Mouse (Mus musculus) left cerebral cortex, adult 2 months (tissue): ENCODE measurements around the gene Supt3. TPM values are rescaled to one million over a fixed set of nuclear protein-coding genes. Genes with fewer than 3 reads are reported as not detected.

Experiments used
- DNase-seq, 2 experiments: peaks; one replicate each; pipeline ENCODE4 v3.0.0; 2021 to 2022; ENCODE audit warnings: low spot score in 2 of 2, mixed read lengths in 1 of 2; ENCODE audit errors: extremely low spot score in 1 of 2
- H3K27ac ChIP-seq: fragments of 200-600 bp; 2 replicates; pipeline ENCODE4 v1.8.1; 2022
- H3K4me3 ChIP-seq: fragments of 200-600 bp; 2 replicates; pipeline ENCODE4 v1.8.1; 2022
- CTCF ChIP-seq: fragments of 200-600 bp; IDR thresholded peaks from 2 replicates; pipeline ENCODE4 v1.8.1; 2022; ENCODE audit warnings: antibody characterized with exemption, mild to moderate bottlenecking, moderate library complexity
- intact Hi-C: fragments of 180-260 bp; cut with DNase I; formaldehyde crosslinking; loops from one replicate; pipeline ENCODE4 v1.15.1; 2025
- long read RNA-seq, 2 experiments: library from polyadenylated mRNA; stranded (forward); transcript quantifications; one replicate each; pipeline ENCODE4 v2.0.0; 2021; ENCODE audit warnings: borderline mapping rate in 2 of 2
- total RNA-seq, 2 experiments: library from RNA; stranded (reverse); gene quantifications; 2 replicates each; pipeline ENCODE4 v1.2.3; 2021

Gene Supt3
- 10 to 100 TPM; 11.0 to 14.3 TPM for total RNA-seq
- long read RNA-seq, experiment 1, partial matches to known transcripts, result 0 of 6 reads
- long read RNA-seq, experiment 1, other reads (novel, unspliced or antisense), result 2 of 6 reads
- long read RNA-seq, experiment 2, partial matches to known transcripts, result 0 of 7 reads
- long read RNA-seq, experiment 2, other reads (novel, unspliced or antisense), result 2 of 7 reads

- peak within 1 kb of the TSS; percentile 98 for H3K27ac ChIP-seq
- peak; percentile 98 for DNase-seq
- peak within 1 kb of the TSS; percentile 89 for H3K4me3 ChIP-seq
- TF ChIP-seq CTCF, result peak; percentile 27; the same call in 1 of the 2 replicates
- intact Hi-C loops, result loop anchor here (2.0 kb wide), 1 partner anchor 40 kb away; no protein-coding TSS in a partner anchor
These were observed at the start of gene Supt3 for GRCm38 (mm10) chr17:44776738-44777270. TSS of gene Supt3 (plus strand) at chr17:44777152.

- intact Hi-C loops, result no loop called here
- DNase-seq, result no peak
- Histone ChIP-seq H3K4me3 (no peak overlapping the region), H3K27ac (no peak overlapping the region)
- TF ChIP-seq CTCF, result no peak
These were observed 49.3 kb upstream of the Supt3 start for GRCm38 (mm10) chr17:44727675-44728074.

- DNase-seq, result no peak
- Histone ChIP-seq H3K4me3 (no peak overlapping the region), H3K27ac (no peak overlapping the region)
- intact Hi-C loops, result no loop called here
- TF ChIP-seq CTCF, result no peak
These were observed 48.5 kb upstream of the Supt3 start for GRCm38 (mm10) chr17:44728464-44728863.

- Histone ChIP-seq H3K4me3 (peak overlapping the region; percentile 86), H3K27ac (peak overlapping the region; percentile 91; the same call in 1 of the 2 replicates)
- no peak for TF ChIP-seq CTCF
- DNase-seq, result no peak
- intact Hi-C loops, result loop anchor here (2.0 kb wide), 1 partner anchor 517 kb away; no protein-coding TSS in a partner anchor
These were observed 43.2 kb upstream of the Supt3 start for GRCm38 (mm10) chr17:44733544-44734310.

GRCm38 (mm10) chr17:44734501-44735222 is 42.3 kb upstream of the Supt3 start:
- H3K4me3 ChIP-seq, result peak overlapping the region; percentile 86
- peak overlapping the region; percentile 91 for H3K27ac ChIP-seq
- intact Hi-C loops, result loop anchor here (1.0 to 5.0 kb wide), 4 partner anchors 120 to 638 kb away; no protein-coding TSS in a partner anchor
- DNase-seq, result peak; percentile 44 to 54
- no peak for TF ChIP-seq CTCF

GRCm38 (mm10) chr17:44735223-44735990 is 41.5 kb upstream of the Supt3 start:
- Histone ChIP-seq H3K27ac (peak overlapping the region; percentile 91), H3K4me3 (peak overlapping the region; percentile 86)
- no peak for TF ChIP-seq CTCF
- intact Hi-C loops, result loop anchor here (1.0 to 5.0 kb wide), 4 partner anchors 121 to 637 kb away; no protein-coding TSS in a partner anchor
- peak; percentile 44 to 66 for DNase-seq

- intact Hi-C loops, result loop anchor here (1.0 to 5.0 kb wide), 6 partner anchors 41 to 636 kb away; partner anchors contain the start of gene Supt3
- TF ChIP-seq CTCF, result peak; percentile 44
- Histone ChIP-seq H3K4me3 (peak overlapping the region; percentile 86), H3K27ac (peak overlapping the region; percentile 91)
- DNase-seq, result peak; percentile 65 to 78
These were observed 40.9 kb upstream of the Supt3 start for GRCm38 (mm10) chr17:44735991-44736561.

GRCm38 (mm10) chr17:44737275-44738120 is 39.5 kb upstream of the Supt3 start:
- no peak overlapping the region for H3K27ac ChIP-seq
- peak overlapping the region; percentile 86 for H3K4me3 ChIP-seq
- intact Hi-C loops, result loop anchor here (2.0 to 5.0 kb wide), 4 partner anchors 39 to 635 kb away; partner anchors contain the start of gene Supt3
- DNase-seq, result peak; percentile 26 to 41
- no peak for TF ChIP-seq CTCF

GRCm38 (mm10) chr17:44738121-44738637 is 38.8 kb upstream of the Supt3 start:
- peak in 1 of 2 experiments; percentile 25 for DNase-seq
- intact Hi-C loops, result loop anchor here (5.0 kb wide), 2 partner anchors 216 to 634 kb away; no protein-coding TSS in a partner anchor
- H3K4me3 ChIP-seq, result peak overlapping the region; percentile 86

More at GRCm38 (mm10) chr17:44738121-44738637, 38.8 kb upstream of the Supt3 start:
- H3K27ac ChIP-seq, result no peak overlapping the region
- no peak for TF ChIP-seq CTCF
